Mouse (Mus musculus) kidney, adult 2 months (tissue): ENCODE results near the gene Szrd1.

Experiments used
- CTCF ChIP-seq: fragments of 200-500 bp; conservative IDR thresholded peaks from 2 replicates; pipeline ENCODE4 v1.5.1; 2011; ENCODE audit warnings: low read depth, mild to moderate bottlenecking, control low read depth, low read length, moderate library complexity, mixed read lengths; ENCODE audit not compliant: insufficient read depth, insufficient read length
- POLR2A ChIP-seq: fragments of 200-500 bp; IDR thresholded peaks from one replicate; pipeline ENCODE4 v1.6.1; 2011; ENCODE audit warnings: low read depth, low read length, control low read depth

DNA sequence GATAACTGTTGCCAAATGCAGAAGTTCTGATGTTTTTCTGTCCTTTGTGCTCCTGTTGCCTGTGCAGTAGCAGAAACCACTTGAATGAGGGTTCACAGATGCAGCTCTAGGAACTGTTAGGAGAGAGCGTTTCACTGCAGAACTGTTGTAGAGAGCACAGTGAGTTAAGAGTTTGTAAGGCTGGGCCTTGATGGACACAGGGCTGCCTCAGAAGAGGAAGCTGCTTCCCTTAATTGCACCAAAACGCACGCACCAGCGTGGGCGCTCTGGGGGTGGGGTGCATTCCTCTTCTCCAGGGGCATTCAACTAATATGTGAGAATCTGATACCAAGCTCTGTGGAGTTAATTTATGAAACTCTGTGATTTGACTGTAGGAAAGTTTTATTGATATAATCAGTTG is 20.1 kb upstream of the Szrd1 start:
- TF ChIP-seq CTCF (no peak), POLR2A (no peak)
